Mouse (Mus musculus) right cerebral cortex, postnatal 25 days (tissue): Measurements from ENCODE around the gene Runx2.
A peak's percentile ranks its signal among the peaks of the same experiment; 100 is the strongest.

Experiments
- DNase-seq: peaks from one replicate; pipeline ENCODE4 v3.0.0; 2022

Gene Runx2

GRCm38 (mm10) chr17:44455681-44456600 lies 358.7 kb downstream of the Runx2 start:
- peak; percentile 62 for DNase-seq

DNA sequence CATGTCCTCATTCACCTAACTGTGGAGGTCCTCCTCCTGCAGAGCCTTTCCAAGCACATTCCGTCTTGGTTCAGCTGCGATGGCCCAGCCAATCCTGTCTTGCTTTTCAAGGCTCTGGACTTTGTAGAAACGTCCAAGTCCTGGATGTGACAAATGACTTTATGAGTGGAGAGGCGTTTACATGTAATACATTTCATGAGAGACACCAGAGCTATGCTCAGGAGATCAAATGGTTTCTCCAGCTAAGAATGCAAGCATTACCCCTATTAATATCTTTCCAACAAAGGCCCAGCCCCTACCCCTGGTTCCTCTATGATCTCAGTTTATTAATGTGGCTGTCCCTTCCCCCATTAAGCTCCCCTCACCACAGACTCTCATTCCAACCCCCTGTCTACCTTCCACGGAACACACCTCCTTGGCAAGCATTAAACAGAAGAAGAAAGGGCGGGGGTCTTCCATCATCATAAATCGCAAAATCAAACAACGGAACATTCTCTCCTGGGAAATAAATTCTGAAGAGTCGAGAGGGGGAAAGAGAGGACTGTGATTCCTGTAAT lies 364.6 kb downstream of the Runx2 start:
- no peak for DNase-seq
